Mouse (Mus musculus) adipocyte (in vitro differentiated cells): ENCODE measurements around the gene Ssr3.

Experiments used
- DNase-seq: peaks from one replicate; pipeline ENCODE4 v3.0.0-alpha.2; 2016; ENCODE audit warnings: low spot score

The Ssr3 gene

GRCm38 (mm10) chr3:65374729-65375128 is 17.7 kb downstream of the Ssr3 start:
- DNase-seq, result no peak

GRCm38 (mm10) chr3:65373594-65374182 is 18.7 kb downstream of the Ssr3 start:
- no peak for DNase-seq

- peak; percentile 52 for DNase-seq
Measured at GRCm38 (mm10) chr3:65372552-65372951, 19.9 kb downstream of the Ssr3 start.

- DNase-seq, result no peak
Measured at GRCm38 (mm10) chr3:65367944-65368343, 24.5 kb downstream of the Ssr3 start.

- DNase-seq, result no peak
Measured at GRCm38 (mm10) chr3:65365921-65366710, 26.3 kb downstream of the Ssr3 start.

- DNase-seq, result peak; percentile 94
Measured at GRCm38 (mm10) chr3:65365184-65365583, 27.2 kb downstream of the Ssr3 start.

GRCm38 (mm10) chr3:65363438-65363837 is 29.0 kb downstream of the Ssr3 start:
- peak; percentile 88 for DNase-seq

- DNase-seq, result no peak
Measured at GRCm38 (mm10) chr3:65360163-65360969, 32.1 kb downstream of the Ssr3 start.

- DNase-seq, result no peak
Measured at GRCm38 (mm10) chr3:65358841-65359240, 33.6 kb downstream of the Ssr3 start.

- no peak for DNase-seq
Measured at GRCm38 (mm10) chr3:65358275-65358674, 34.1 kb downstream of the Ssr3 start.

- DNase-seq, result no peak
Measured at GRCm38 (mm10) chr3:65355479-65355878, 36.9 kb downstream of the Ssr3 start.

- DNase-seq, result no peak
Measured at GRCm38 (mm10) chr3:65353263-65354037, 39.0 kb downstream of the Ssr3 start.

- DNase-seq, result peak; percentile 44
Measured at GRCm38 (mm10) chr3:65352278-65353127, 39.9 kb downstream of the Ssr3 start.

- peak; percentile 46 for DNase-seq
Measured at GRCm38 (mm10) chr3:65346176-65346575, 46.2 kb downstream of the Ssr3 start.

GRCm38 (mm10) chr3:65340173-65340951 is 52.1 kb downstream of the Ssr3 start:
- DNase-seq, result no peak

- no peak for DNase-seq
Measured at GRCm38 (mm10) chr3:65337835-65338464, 54.5 kb downstream of the Ssr3 start.
